7 mouse cellular contexts compared by ENCODE assay signal in genomic region chr11:97818571-97818970, GRCm38 (mm10). TPM values are rescaled to one million over a fixed set of nuclear protein-coding genes. Genes with fewer than 3 reads are reported as not detected.
DNase-seq lines count a peak whose midpoint lies in the region; ATAC-seq and TF ChIP-seq lines count a peak whose summit lies in the region.

No protein-coding gene starts in this region.

- H3K27me3 ChIP-seq in embryonic facial prominence, embryonic 13.5 days, result no peaks in the 10 kb centered on the region
- H3K27me3 ChIP-seq in hindbrain, embryonic 15.5 days, result no peaks in the 10 kb centered on the region
- no peaks in the 10 kb centered on the region for H3K27me3 ChIP-seq in lung, embryonic 15.5 days
- no peaks in the 10 kb centered on the region for H3K27me3 ChIP-seq in stomach, postnatal 0 days (ENCODE audit: control insufficient read depth, insufficient read depth, low read length)

- TF ChIP-seq EP300 in stomach, postnatal 0 days (optimal IDR thresholded peaks at IDR 0.05), result no peak

- H3K9ac ChIP-seq in embryonic facial prominence, embryonic 13.5 days, result peak overlapping the region; percentile 47; the same call in 1 of the 2 replicates
- H3K9ac ChIP-seq in hindbrain, embryonic 15.5 days, result 0 out of 2 replicates have a peak overlapping the region, but pooled peaks have one; percentile 3
- no peak overlapping the region; the same call in 1 of the 2 replicates for H3K9ac ChIP-seq in lung, embryonic 15.5 days
- H3K9ac ChIP-seq in stomach, postnatal 0 days (ENCODE audit: low read length), result no peak overlapping the region

- H3K27ac ChIP-seq in embryonic facial prominence, embryonic 13.5 days, result peak overlapping the region; percentile 66
- H3K27ac ChIP-seq in hindbrain, embryonic 15.5 days (replicated peaks), result peak overlapping the region; percentile 79
- H3K27ac ChIP-seq in lung, embryonic 15.5 days, result peak overlapping the region; percentile 79
- H3K27ac ChIP-seq in stomach, postnatal 0 days (replicated peaks), result peak overlapping the region; percentile 70

- ATAC-seq in embryonic facial prominence, embryonic 13.5 days (ENCODE audit: insufficient number of reproducible peaks, insufficient read depth, low FRiP score, low TSS enrichment, low read depth), result no peak
- peak; percentile 82 for ATAC-seq in hindbrain, embryonic 15.5 days (ENCODE audit: low FRiP score, low read depth)
- ATAC-seq in lung, embryonic 15.5 days (ENCODE audit: borderline replicate concordance, extremely low read depth, low FRiP score, low TSS enrichment), result peak; percentile 68; the same call in 1 of the 2 replicates
- ATAC-seq in stomach, postnatal 0 days (ENCODE audit: low FRiP score, low TSS enrichment), result peak; percentile 41; the same call in 1 of the 2 replicates

- H3K4me2 ChIP-seq in embryonic facial prominence, embryonic 13.5 days, result 0 out of 2 replicates have a peak overlapping the region, but pooled peaks have one; percentile 3
- no peak overlapping the region; the same call in 1 of the 2 replicates for H3K4me2 ChIP-seq in hindbrain, embryonic 15.5 days
- H3K4me2 ChIP-seq in lung, embryonic 15.5 days, result peak overlapping the region; percentile 12; the same call in 1 of the 2 replicates
- no peak overlapping the region for H3K4me2 ChIP-seq in stomach, postnatal 0 days (replicated peaks; ENCODE audit: low read depth)

- no peak overlapping the region for H3K4me3 ChIP-seq in embryonic facial prominence, embryonic 13.5 days
- H3K4me3 ChIP-seq in hindbrain, embryonic 15.5 days, result no peak overlapping the region
- no peak overlapping the region for H3K4me3 ChIP-seq in lung, embryonic 15.5 days
- no peak overlapping the region for H3K4me3 ChIP-seq in stomach, postnatal 0 days (ENCODE audit: low read depth, low read length)

- peaks cover 52% of the 10 kb centered on the region for H3K4me1 ChIP-seq in embryonic facial prominence, embryonic 13.5 days
- peaks cover 48% of the 10 kb centered on the region for H3K4me1 ChIP-seq in hindbrain, embryonic 15.5 days (replicated peaks)
- peaks cover 73% of the 10 kb centered on the region for H3K4me1 ChIP-seq in lung, embryonic 15.5 days
- peaks cover 9% of the 10 kb centered on the region for H3K4me1 ChIP-seq in stomach, postnatal 0 days (replicated peaks; ENCODE audit: control insufficient read depth, insufficient read depth)

- TF ChIP-seq CTCF in stomach, postnatal 0 days (IDR thresholded peaks at IDR 0.05; ENCODE audit: low read depth), result no peak

- WGBS in embryonic facial prominence, embryonic 13.5 days, result 18% methylated on average over 4 of the region's 4 CpGs
- 6% methylated on average over 4 of the region's 4 CpGs for WGBS in hindbrain, embryonic 15.5 days
- 6% methylated on average over 4 of the region's 4 CpGs for WGBS in lung, embryonic 15.5 days
- 12% methylated on average over 4 of the region's 4 CpGs for WGBS in stomach, postnatal 0 days

- no peaks in the 10 kb centered on the region for H3K9me3 ChIP-seq in embryonic facial prominence, embryonic 13.5 days
- H3K9me3 ChIP-seq in hindbrain, embryonic 15.5 days, result no peaks in the 10 kb centered on the region
- H3K9me3 ChIP-seq in lung, embryonic 15.5 days, result no peaks in the 10 kb centered on the region
- no peaks in the 10 kb centered on the region for H3K9me3 ChIP-seq in stomach, postnatal 0 days (ENCODE audit: control insufficient read depth, low read length)

- peaks cover 86% of the 10 kb centered on the region for H3K36me3 ChIP-seq in embryonic facial prominence, embryonic 13.5 days
- H3K36me3 ChIP-seq in hindbrain, embryonic 15.5 days, result peaks cover 24% of the 10 kb centered on the region
- H3K36me3 ChIP-seq in lung, embryonic 15.5 days, result peaks cover 48% of the 10 kb centered on the region
- peaks cover 6% of the 10 kb centered on the region; the same call in 1 of the 2 replicates for H3K36me3 ChIP-seq in stomach, postnatal 0 days (ENCODE audit: control insufficient read depth, insufficient read depth, low read length)

- intact Hi-C loops in left cerebral cortex, postnatal 4 days (cut with DNase I), result no loop called here
- intact Hi-C loops in left cerebral cortex, postnatal 14 days (cut with DNase I), result no loop called here

- peak; percentile 77 for DNase-seq in left cerebral cortex, postnatal 4 days
- DNase-seq in left cerebral cortex, postnatal 14 days (ENCODE audit: low spot score in 2 of 2), result no peak
- peak; percentile 77 for DNase-seq in stomach, postnatal 0 days (ENCODE audit: low spot score)
- DNase-seq in left cerebral cortex, adult 9 months (ENCODE audit: low spot score in 2 of 2), result no peak

RNA-seq across cellular contexts. Expression of gene Lasp1, which starts 19.8 kb away (rescaled TPM):
- total RNA-seq in left cerebral cortex, postnatal 4 days (2021), result 100 to 1,000 TPM; 190 to 199 TPM
- total RNA-seq in left cerebral cortex, postnatal 14 days (2021), result 100 to 1,000 TPM; 189 to 204 TPM
- 122 and 131 TPM in 2 replicates for polyA plus RNA-seq in embryonic facial prominence, embryonic 13.5 days (2015; fragmentation: Nextera tagmentation; extraction: Ambion mirVana)
- 152 and 173 TPM in 2 replicates for polyA plus RNA-seq in hindbrain, embryonic 15.5 days (2015; fragmentation: Nextera tagmentation; extraction: Ambion mirVana)
- 153 and 160 TPM in 2 replicates for polyA plus RNA-seq in lung, embryonic 15.5 days (2015; fragmentation: Nextera tagmentation; extraction: Ambion mirVana)
- 84.0 and 90.1 TPM in 2 replicates for polyA plus RNA-seq in stomach, postnatal 0 days (2015; fragmentation: Nextera tagmentation; extraction: Ambion mirVana)

RNA-seq across cellular contexts. Expression of gene B230217C12Rik, which starts 22.0 kb away (rescaled TPM):
- total RNA-seq in left cerebral cortex, postnatal 4 days (2021), result 10 to 100 TPM; 27.1 to 29.0 TPM
- total RNA-seq in left cerebral cortex, postnatal 14 days (2021), result 10 to 100 TPM; 48.5 to 52.8 TPM
- polyA plus RNA-seq in embryonic facial prominence, embryonic 13.5 days (2015; fragmentation: Nextera tagmentation; extraction: Ambion mirVana), result 10.5 and 11.8 TPM in 2 replicates
- 32.4 and 38.8 TPM in 2 replicates for polyA plus RNA-seq in hindbrain, embryonic 15.5 days (2015; fragmentation: Nextera tagmentation; extraction: Ambion mirVana)
- 4.2 and 4.4 TPM in 2 replicates for polyA plus RNA-seq in lung, embryonic 15.5 days (2015; fragmentation: Nextera tagmentation; extraction: Ambion mirVana)
- 1.1 and 1.9 TPM in 2 replicates for polyA plus RNA-seq in stomach, postnatal 0 days (2015; fragmentation: Nextera tagmentation; extraction: Ambion mirVana)

RNA-seq across cellular contexts. Expression of gene Rpl23, which starts 36.3 kb away (rescaled TPM):
- 100 to 1,000 TPM; 614 to 660 TPM for total RNA-seq in left cerebral cortex, postnatal 4 days (2021)
- 100 to 1,000 TPM; 342 to 343 TPM for total RNA-seq in left cerebral cortex, postnatal 14 days (2021)
- polyA plus RNA-seq in embryonic facial prominence, embryonic 13.5 days (2015; fragmentation: Nextera tagmentation; extraction: Ambion mirVana), result 596 and 632 TPM in 2 replicates
- 296 and 312 TPM in 2 replicates for polyA plus RNA-seq in hindbrain, embryonic 15.5 days (2015; fragmentation: Nextera tagmentation; extraction: Ambion mirVana)
- polyA plus RNA-seq in lung, embryonic 15.5 days (2015; fragmentation: Nextera tagmentation; extraction: Ambion mirVana), result 457 and 490 TPM in 2 replicates
- 585 and 586 TPM in 2 replicates for polyA plus RNA-seq in stomach, postnatal 0 days (2015; fragmentation: Nextera tagmentation; extraction: Ambion mirVana)

RNA-seq across cellular contexts. Expression of gene 1700001P01Rik, which starts 42.9 kb away (rescaled TPM):
- total RNA-seq in left cerebral cortex, postnatal 4 days (2021), result 1 to 10 TPM in 1 of 2 experiments, not detected in 1; 2.0 TPM
- 1 to 10 TPM in 1 of 2 experiments, not detected in 1; 1.0 TPM for total RNA-seq in left cerebral cortex, postnatal 14 days (2021)
- polyA plus RNA-seq in embryonic facial prominence, embryonic 13.5 days (2015; fragmentation: Nextera tagmentation; extraction: Ambion mirVana), result 0.62 and 0.84 TPM in 2 replicates
- polyA plus RNA-seq in hindbrain, embryonic 15.5 days (2015; fragmentation: Nextera tagmentation; extraction: Ambion mirVana), result 0.26 and 0.28 TPM in 2 replicates
- polyA plus RNA-seq in lung, embryonic 15.5 days (2015; fragmentation: Nextera tagmentation; extraction: Ambion mirVana), result 0.85 TPM in 1 of 2 replicates, not detected in the other
- not detected in 2 replicates for polyA plus RNA-seq in stomach, postnatal 0 days (2015; fragmentation: Nextera tagmentation; extraction: Ambion mirVana)

RNA-seq across cellular contexts. Expression of gene Cwc25, which starts 52.2 kb away (rescaled TPM):
- total RNA-seq in left cerebral cortex, postnatal 4 days (2021), result 10 to 100 TPM; 17.6 to 20.4 TPM
- total RNA-seq in left cerebral cortex, postnatal 14 days (2021), result 10 to 100 TPM; 20.3 to 21.3 TPM
- 22.5 and 23.3 TPM in 2 replicates for polyA plus RNA-seq in embryonic facial prominence, embryonic 13.5 days (2015; fragmentation: Nextera tagmentation; extraction: Ambion mirVana)
- 14.9 and 16.2 TPM in 2 replicates for polyA plus RNA-seq in hindbrain, embryonic 15.5 days (2015; fragmentation: Nextera tagmentation; extraction: Ambion mirVana)
- polyA plus RNA-seq in lung, embryonic 15.5 days (2015; fragmentation: Nextera tagmentation; extraction: Ambion mirVana), result 15.6 and 18.5 TPM in 2 replicates
- polyA plus RNA-seq in stomach, postnatal 0 days (2015; fragmentation: Nextera tagmentation; extraction: Ambion mirVana), result 9.0 TPM in 2 replicates

Comparison
In these comparisons a context has a peak if more than half of its experiments do, and no peak if none do; other contexts are left out.
1. DNase-seq: peak in left cerebral cortex, postnatal 4 days (single experiment) and stomach, postnatal 0 days (single experiment); none in left cerebral cortex, postnatal 14 days (0 of 2) and left cerebral cortex, adult 9 months (0 of 2).
2. H3K4me2 ChIP-seq: peak in embryonic facial prominence, embryonic 13.5 days (single experiment) and lung, embryonic 15.5 days (single experiment); none in hindbrain, embryonic 15.5 days (single experiment) and stomach, postnatal 0 days (single experiment).
3. H3K9ac ChIP-seq: peak in embryonic facial prominence, embryonic 13.5 days (single experiment) and hindbrain, embryonic 15.5 days (single experiment); none in lung, embryonic 15.5 days (single experiment) and stomach, postnatal 0 days (single experiment).
4. Peak in every context shown above with its lines, with median percentiles within 50 percentile points of each other: H3K27ac ChIP-seq.